Mouse (Mus musculus) liver, embryonic 14.5 days (tissue): ENCODE measurements around the gene Sh3glb2.

Experiments used
- CTCF ChIP-seq: IDR thresholded peaks from 2 replicates; pipeline ENCODE4 v1.5.1; 2016; ENCODE audit warnings: antibody characterized with exemption, low read depth, control low read depth
- EP300 ChIP-seq: IDR thresholded peaks from 2 replicates; pipeline ENCODE4 v1.6.1; 2016; ENCODE audit warnings: antibody characterized with exemption, low read depth

DNA sequence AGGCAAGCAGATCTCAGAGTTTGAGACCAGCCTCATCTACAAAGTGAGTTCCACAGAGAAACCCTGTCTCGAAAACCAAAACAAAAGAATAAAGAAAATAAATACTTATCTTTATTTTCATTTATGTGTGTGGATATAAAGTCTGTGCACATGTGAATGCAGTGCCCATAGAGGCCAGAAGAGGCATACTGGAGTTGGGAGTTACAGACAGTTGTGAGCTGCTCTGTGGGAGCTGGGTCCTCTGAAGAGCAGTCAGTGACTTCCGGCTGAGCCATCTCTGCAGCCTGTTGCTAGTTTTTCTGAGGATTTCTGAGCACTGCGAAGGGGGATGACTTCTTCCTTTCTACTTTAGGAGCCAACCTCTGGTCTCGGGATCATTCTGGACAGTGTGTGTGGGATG is 43.0 kb downstream of the Sh3glb2 start:
- no peak for TF ChIP-seq CTCF
- TF ChIP-seq EP300 = no peak
